Mouse (Mus musculus) lung, postnatal 25 days (tissue): ENCODE measurements around the gene Tmem132b.

Experiments
- DNase-seq: peaks from one replicate; pipeline ENCODE4 v3.0.0; 2022; ENCODE audit warnings: low spot score

Tmem132b gene

DNA sequence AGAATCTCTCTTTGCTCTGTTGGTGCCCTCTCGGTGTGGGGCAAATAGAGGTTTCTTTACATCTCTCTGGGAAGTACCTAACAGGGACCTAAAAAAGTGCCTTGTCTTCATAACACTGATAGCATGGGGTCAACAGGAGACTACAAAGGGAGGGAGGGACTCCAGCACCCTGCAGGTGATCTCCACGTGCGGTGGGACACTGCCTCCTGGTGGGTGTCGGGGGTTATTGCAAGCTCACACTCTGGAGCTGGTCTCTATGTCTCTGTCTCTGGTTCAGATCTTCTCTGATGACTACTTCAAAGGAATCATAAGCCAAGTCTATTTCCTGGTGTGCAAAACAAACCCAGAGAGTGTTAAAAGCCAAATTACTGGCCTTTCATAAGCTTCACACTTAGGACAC, 47.6 kb downstream of the Tmem132b start:
- DNase-seq: no peak

DNA sequence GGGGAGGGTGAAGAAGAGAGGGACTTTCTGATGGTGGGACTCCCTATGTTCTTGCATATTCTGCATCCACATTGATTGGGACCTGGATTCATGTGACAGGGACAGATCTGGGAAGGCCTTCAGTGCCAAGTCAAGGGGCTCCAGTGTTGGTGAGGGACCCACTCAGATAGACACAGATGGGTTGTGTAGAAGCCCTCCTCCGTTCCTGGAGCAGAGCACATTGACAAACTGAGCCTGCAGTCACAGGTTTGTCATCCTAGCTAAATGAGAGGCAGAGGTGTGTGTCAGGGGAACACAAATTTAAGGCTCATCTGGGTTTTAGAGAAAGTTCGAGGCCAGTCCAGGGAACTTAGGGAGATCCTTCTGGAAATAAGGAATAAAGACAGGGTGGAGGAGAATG, 51.7 kb downstream of the Tmem132b start:
- DNase-seq: no peak

DNA sequence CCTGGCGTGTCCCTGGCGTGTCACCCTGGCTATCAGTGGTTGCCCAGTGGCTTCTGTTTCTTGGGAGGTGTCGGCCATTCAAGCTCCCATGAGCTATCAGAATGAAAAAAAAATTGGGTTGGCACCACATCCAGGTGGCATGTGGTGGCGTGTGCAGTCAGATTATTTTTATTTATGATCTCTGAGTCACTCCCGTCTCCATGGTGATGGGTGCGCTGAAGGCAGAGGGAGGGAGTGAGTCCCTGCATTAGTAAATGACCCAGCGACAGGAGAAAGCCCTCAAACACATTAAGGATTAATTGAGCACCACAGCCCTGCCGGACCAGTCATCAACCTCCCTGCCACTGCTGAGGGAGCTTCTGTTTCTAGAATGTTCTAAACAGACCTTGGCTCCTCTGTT, 52.3 kb downstream of the Tmem132b start:
- DNase-seq: no peak

DNA sequence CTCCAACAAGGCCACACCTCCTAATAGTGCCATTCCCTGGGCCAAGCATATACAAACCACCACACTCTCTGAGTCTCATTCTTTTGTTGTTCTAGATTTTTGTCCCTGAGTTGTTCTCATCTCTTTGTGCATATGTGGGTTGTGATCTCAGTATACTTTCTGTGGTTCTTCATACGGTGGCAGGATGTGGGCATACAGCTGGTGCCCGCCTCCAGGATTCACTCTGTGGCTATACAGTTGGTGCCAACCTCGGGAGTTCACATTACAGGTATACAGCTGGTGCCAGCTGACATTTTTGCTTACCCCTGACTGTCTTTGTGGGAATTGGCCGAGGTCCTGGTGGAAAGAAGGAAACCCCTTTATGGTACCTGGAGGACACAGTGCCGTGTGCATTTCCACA, 53.6 kb downstream of the Tmem132b start:
- DNase-seq: no peak

DNA sequence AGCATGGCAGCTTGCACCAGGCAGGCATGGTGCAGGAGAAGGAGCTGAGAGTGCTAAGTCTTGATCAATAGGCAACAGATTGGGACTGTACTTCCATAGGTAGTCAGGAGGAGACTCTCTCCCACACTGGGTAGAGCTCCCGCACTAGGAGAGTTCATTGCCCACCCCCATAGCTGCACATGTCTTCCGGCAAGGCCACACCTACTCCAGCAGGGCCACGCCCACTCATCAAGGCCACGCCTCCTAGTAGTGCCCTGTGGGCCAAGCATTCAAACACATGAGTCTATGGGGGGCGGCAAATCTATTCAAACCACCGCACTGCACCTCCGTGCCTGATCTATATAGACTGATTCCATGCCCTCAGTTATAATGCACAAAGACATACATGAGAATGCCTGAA, 56.6 kb downstream of the Tmem132b start:
- no peak for DNase-seq

DNA sequence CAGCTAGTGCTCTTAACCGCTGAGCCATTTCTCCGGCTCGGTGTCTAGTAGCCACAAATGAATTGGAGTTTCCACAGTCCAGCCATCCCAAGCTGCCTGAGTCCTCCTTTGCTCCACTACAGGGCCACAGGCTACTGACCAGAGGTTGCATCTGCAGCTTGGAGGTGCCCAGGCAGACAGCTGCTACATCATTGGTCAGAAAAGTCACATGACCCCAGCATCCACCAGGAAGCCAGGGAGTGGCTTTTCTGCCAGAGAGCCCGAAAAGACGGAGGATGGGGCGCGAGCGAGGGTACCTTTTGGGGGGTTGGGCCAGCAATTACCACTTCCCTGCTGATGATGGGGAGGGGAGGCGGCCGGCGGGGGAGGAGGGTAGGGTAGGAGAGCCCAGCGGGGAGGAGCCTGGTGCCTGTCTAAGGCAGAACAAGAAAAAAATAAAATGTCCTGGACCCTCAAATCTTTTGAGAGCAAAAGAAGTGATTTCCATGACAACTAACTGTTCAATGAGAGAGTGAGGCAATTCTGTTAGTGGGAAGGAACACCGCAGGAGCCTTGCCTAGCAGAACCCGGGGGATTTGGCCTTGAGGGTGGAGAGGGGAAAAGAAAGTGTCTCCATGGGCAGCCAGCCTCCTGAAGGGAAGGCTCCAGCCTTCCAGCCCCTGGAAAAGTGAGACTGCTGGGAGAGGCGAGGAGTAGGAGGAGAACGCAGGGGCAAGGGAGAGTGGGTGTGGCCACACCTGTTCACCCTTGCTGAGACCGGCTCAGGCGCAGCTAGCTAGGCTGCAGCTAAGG, 57.5 kb downstream of the Tmem132b start:
- no peak for DNase-seq

DNA sequence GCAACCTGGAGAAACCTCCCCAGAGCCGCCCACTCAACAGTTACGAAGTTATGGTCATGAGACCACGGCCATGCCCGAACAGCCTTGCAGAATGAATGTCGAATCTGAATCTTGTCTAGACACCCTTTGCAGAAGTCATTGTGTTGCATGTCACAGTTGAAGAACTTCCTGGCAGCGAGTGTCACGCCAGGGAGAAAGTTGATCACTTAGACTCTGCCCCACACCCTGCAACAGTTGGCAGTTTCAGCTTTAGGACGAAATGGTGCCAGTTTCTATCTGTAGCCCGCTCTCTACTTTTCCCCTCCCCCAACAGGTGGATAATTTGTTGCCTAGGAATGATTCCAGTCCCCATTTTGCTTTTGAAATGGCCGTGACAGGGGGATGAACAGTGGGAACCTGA, 66.5 kb downstream of the Tmem132b start:
- no peak for DNase-seq

DNA sequence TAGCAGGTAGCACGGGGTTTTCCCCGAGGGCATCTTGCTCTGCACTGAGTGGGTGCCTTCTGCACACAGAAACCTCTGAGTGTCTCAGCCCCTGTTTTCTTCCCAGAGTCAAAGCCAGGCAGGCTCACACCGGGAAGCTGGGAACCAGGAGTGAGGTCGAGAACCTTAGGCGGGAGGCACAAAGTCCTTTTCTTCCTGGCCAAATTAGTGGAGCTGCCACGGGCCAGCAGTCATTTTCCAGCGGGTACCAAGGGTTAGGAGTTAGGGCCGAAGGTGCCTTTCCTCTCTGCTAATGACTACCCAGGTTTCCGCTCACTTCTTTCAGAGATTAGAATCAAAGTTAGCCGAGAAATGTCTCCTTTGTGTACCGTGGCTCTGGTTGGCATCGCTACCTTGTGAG, 75.6 kb downstream of the Tmem132b start:
- no peak for DNase-seq

DNA sequence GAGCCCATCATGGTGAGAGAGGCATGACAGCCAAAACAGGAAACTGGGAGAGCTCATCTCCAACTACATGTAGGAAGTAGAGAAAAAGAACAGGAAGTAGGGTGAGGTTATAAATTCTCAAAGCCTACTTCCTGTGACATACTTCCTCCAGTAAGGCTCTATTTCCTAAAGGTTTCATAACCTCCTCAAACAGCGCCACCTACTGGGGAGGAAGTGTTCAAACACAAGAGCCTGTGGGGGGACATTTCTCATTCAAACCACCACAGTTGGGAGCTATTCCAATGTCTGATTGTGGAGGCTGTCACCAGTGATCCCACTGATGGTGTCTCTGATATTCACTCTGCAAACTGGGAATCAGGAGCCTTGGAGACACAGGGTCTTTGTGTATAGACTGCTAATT, 78.4 kb downstream of the Tmem132b start:
- DNase-seq: no peak

DNA sequence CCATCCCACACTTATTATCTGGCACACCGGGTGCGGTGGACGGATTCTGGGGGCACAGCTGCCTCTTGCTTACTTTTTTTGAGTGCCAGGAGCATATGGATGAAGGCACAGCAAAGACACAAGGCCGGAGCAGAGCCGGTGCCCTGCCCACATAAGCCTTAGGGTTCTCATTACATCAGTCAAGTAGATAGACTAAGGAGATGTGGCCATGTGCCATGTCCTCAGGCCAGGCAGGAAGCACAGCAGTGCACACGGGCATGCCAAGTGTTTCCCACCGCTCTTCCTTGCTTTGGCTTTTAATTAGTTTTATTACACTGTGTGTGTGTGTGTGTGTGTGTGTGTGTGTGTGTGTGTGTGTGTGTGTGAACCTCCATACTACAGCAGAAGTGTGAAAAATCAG, 80.9 kb downstream of the Tmem132b start:
- no peak for DNase-seq

DNA sequence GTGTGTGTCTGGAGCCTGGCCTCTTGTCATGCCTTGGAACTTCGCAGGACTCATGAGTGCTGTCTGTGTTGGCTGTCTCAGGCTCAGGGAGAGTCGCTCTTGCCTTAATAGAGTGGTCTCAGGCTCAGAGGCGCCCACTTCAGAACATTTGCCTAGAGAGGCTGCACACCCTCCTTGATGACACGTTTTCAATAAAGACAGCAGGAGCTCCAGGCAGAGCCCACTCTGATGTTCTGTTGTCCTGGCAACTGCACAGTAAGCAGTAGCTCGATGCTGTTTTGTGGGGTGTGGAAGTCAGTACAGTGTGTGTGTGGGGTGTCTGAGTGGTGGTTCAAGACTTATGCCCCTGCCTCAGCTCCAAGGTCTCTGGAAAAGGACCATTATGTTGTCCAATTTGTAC, 81.6 kb downstream of the Tmem132b start:
- no peak for DNase-seq

DNA sequence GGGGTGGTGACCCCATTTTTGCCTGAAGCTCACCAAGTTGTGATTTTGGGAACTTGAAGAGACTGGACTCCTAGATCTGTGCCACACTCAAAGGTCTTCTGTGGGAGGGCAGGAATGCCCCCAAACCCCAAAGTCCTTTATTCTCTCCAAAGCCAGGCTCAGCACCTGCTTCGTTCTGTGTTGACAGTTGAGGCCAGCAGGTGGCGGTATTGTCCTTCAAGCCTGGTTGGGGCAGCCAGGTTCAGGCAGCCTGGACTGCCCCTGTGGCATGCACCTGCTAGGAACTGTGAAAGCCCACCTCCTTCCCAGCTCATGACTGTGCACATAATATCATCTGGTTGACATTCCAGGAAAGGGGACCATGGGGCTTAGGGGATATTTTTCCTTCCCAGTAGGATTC, 82.8 kb downstream of the Tmem132b start:
- no peak for DNase-seq

DNA sequence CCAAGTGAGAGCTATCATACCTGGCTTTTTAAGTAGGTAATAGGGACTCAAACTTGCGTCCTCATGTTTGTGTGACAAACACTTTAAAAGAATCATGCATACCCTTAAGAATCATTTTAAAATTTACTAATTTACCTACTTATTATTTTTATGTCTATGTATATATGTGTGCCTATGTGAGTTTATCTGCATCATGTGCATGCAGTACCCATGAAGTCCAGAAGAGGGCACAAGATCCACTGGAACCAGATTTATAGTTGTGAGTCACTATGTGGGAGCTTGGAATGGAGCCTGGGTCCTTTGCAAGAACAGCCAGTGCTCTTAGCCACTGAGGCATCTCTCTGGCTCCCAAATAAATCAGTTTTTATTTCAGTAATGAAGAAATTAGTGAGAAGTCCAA, 85.5 kb downstream of the Tmem132b start:
- no peak for DNase-seq

DNA sequence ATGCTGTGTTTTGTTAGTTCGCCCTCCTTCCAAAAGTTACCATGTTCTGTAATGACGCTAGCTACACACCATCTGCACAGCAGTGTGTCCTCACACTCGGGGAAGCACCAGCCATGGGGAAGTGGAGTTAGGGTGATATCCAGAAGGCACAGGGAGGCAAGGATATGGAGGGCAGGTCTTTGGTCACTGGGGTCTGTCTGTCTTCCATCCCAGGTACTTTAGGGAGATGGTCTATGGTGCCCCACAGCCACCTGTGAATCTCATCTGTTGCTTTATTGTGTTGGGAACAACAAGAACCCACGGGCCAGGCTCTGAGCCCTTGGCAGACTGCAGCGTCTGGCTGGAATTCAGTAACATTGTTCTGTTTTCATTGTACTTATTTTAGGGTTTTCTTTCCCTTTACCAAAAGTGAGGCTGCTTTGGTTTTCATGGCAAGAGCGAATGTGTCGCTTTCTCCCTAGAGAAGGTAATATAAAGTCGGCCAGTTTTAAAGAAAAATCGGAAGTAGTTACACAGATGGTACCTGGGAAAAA, 96.3 kb downstream of the Tmem132b start:
- DNase-seq: no peak

DNA sequence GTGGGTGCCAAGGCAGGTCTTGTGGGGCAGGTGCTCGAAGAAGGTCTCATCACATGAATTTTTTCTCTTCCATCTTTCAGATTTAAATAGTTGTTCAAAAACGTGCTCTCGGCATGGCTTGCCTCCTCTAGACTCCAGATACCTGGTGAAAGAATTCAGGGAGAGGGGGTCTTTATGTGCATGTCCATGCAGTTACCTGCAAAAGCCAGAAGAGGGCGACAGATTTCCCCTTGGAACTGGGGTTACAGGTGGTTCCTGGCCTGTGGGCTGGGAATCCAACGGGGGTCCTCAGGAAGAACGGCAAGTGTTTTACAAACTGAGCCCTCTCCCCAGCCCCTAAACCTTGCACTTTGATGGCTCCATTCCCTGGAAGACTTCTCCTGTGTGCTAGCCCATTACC, 103.1 kb downstream of the Tmem132b start:
- DNase-seq: no peak

DNA sequence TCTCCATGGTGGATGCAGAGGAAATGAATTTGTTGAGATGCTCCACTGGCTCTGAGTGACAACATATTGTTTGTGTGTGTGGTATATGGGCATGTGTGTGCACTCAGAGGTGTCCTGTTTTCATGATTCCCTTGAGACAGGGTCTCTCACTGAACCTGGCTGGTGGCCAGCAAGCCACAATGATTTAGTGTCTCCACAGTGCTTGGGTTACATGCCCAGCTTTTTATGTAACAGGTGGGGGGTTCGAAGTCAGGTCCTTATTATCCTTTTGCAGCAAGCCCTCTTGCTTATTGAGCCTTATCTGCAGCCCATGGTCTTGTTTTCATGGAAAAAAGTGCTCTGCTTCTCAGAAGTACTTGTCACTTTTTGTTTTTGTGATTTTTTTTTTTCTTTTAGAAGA, 109.4 kb downstream of the Tmem132b start:
- no peak for DNase-seq

DNA sequence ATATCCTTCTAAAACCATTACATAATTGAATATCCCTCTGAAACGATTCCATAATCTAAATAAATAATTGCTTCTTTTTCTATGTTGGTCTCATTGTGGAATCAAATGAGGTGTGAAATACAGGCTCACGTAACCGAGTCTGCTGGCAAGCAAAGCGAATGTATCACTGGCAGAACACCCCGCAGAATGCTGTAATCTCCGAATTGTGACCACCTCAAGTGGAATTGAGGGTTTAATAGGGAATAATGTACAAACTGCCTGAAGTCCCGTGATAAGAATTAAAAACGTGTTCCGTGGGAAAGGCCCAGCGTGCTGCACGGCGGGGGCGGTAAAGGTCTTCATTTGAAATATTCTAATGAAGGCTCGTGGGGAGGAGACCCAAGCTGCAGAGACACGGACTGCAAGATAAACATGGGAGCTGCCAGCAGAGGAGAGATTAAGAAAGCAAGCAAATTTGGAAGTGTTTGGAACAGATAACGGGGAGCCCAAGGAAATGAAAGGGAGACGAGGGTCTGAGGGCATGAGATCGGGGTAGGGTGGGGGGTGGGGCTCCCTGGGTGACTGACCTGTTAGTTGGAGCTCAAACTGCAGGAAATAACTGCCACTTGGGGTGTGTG, 110.1 kb downstream of the Tmem132b start:
- no peak for DNase-seq

DNA sequence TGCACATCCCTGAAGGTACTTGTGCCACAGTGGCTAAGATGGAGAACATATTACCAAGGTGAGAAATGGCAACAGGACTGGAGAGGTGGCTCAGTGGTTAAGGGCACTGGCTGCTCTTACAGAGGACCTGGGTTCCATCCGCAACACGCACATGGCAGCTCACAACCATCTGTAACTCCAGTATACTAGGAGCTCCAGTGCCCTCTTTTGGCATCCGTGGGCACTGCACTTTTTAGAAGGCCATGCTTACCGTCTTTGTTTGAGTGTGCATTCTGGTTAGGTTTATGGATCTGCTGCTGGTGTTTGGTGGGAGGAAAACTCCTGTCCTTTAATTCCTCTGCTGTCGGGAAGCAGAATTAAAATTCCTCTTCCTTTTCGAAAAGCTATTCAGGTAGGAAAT, 116.7 kb downstream of the Tmem132b start:
- DNase-seq: no peak

DNA sequence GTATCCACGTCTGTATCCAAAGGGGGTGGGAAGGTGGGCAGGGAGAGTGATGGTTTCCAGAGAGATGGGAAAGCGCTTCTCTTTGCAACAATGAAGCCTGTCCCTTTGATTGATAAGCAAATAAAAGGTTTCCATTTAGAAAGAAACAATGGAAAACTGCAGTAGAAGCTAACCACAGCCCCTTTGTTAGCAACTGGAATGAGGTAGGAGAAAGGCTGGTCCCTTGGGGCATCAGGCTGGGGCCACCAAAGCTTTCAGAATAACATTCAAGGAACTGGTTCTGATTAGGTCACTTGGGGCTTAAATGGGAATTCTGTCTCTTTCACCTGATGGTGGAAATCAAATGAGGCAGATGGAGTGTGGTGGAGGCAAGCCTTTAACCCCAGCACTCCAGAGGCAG, 118.4 kb downstream of the Tmem132b start:
- no peak for DNase-seq

DNA sequence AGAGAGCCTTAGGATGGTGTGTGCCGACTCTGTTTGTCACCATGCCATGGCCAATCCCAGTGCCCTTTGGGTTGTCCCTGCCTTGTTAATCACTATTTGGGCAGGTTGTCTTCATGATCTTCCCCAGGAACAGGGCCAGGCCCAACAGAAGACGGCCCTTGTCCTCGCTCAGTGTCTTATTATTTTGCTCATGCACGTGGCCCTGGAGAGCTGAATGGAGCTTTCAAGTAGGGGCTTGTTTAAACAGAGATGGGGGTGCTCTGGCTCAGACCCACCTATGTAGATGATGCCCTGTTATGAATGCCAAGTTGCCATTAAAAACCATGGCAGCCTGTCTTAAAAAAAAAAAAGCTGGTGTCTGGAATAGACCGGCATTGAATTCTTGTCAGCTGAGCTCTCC, 126.5 kb downstream of the Tmem132b start:
- no peak for DNase-seq

DNA sequence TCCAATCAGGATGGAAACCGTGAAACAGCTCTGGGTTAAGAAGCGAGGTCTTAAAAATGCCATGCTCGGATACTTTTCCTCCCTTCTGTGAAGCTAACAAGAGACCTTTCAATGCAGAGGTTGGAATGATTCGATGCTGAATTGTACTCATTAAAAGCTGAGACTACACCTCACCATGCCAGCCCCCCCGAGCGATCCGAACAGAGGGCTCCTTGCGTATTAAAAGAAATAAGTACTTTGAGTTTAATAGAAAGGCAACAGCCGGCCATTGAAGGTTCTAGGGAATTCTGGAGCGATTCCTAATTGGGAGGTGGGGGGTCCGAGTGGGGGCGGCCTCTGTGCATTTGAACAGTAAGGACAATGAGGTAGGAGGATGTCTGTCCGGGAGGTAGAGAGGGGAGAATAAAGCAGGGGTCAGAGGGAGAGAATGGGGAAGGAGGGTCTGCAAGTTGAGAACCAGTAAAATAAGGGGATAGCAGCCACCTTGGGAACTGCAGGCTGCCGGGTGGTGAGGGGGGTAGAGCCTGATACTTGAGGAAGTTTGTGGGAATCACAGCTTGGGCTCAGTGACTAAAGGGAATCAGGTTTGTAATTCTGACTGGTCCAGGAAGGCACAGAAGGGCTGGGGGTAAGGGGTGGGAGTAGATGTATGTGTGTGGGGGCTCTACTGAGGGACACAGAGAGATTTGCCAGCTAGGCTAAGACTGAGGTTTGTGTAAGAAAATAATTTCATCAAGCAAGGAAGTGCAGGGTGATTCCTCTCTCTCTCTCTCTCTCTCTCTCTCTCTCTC, 127.6 kb downstream of the Tmem132b start:
- DNase-seq: no peak

DNA sequence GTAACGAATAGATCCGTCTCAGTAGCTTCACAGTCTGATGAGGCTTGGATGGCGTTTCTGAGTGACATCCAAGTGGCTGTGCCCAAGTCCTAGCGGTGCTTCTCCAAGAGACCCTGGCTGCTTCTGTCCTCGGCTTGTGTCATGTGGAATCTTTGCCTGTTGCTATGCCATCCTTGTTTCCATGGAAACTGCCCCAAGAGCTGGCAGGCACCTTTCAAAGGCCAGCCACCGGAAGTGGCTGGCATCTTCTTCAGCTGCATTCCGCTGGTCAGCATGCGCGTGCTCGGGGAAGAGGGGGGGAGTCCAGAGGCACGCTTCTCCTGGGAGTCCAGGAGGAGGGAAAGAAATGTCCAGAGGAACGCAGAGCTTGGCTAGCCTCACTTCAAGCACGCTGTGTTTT, 144.0 kb downstream of the Tmem132b start:
- DNase-seq: no peak

DNA sequence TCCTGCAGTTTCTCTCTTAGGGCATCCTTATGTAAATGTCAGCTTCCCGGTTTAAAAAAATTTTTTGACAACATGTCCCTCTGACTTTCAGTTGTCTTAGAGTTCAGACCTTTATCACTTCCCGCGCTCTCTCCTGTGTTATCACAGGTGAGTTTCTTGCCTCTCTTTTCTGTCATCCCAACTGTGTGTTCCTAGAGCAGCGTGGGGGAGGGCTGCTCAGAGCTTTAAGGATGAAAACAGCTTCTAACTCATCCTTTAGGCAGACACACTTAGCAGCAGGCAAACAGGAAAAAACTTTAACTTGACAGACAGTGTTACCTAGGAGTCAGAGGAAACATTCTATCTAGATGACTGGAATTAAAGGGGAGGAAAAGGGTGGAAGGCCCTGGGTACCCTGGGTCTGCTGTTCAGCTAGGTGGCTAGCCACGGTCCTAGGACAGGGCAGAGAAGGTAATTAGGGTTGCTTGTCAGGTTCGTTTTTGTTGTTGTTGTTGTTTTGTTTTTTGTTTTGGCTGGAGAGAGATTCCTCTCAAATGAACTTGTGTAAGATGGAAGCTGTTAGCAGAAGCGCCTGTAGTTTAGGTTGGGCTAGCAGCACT, 144.6 kb downstream of the Tmem132b start:
- DNase-seq: no peak
